Mouse (Mus musculus) 3T3-L1 (cell line): Measurements from ENCODE around the gene Pip4k2b.
A peak's percentile ranks its signal among the peaks of the same experiment; 100 is the strongest.

ENCODE experiments used
- DNase-seq: peaks from one replicate; pipeline ENCODE4 v3.0.0-alpha.2; 2015; ENCODE audit warnings: low read depth, low spot score

Pip4k2b gene

DNA sequence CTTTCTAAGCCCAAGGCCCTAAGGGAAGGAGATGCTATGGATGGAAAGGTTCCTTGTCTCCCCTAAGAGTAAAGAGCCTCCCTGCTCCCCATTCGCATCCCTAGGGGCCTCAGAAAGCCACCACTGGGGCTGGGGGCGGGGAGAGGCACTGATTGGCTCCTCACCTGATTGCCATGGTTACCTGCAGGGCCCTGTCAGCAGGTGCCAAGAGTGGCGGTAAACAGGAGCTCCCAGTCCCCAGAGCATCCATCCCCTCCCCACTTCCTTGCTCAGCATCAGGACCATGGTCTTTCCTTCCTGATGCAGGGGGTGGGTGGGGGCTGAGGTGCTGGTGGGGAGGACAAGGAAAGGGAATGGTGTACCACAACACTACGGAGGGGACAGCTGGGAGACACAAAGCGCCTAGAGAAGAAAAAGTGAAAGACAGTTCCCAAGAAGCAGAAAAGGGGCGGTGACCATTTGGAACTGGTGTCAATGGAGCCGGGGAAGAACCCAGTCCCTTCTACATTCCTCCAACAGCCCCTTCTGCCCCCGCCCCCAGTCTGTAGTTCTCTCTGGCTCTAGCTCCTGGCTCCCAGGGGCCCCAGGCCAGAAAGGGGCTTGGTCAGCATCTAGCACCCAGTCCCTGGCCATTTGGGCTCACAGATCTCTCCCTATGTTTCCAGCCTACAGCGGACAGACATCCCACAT is 48.6 kb downstream of the Pip4k2b start:
- DNase-seq = no peak

DNA sequence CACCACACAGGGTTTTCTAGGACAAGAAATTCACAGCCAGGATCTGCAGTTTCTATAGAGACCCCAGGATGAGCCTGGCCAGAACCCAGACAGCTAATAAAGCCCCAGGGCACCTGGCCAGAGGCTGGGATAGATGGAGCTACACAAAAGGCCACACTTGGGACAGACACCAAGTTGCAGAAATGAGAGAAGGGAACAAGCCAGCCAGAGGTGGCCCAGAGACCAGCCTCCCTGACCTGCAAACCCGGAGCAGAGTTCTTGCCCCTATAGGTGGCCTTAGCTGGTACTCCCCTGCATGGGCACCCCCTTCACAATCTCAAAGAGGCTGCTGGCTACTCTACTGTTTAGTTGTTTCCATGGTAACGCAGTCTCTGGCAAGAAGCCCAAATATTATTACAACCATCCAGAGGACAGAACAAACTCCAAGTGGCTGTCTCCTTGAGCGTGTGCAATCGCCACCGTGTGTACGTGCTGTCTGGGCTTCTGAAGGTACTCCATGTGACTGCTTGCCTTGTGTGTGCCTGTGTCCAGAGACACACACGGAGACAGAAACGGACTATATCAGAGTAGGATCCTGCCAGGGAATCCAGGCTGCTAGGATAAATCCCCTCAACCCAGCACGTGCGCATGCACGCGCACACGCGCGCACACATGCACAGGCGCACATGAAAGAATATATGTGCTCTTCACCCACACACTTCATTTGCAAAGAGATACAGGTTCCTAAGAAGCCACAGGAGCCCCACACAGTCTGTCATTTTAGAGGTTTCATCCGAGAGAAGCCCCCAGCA is 49.4 kb downstream of the Pip4k2b start:
- peak; percentile 62 for DNase-seq

DNA sequence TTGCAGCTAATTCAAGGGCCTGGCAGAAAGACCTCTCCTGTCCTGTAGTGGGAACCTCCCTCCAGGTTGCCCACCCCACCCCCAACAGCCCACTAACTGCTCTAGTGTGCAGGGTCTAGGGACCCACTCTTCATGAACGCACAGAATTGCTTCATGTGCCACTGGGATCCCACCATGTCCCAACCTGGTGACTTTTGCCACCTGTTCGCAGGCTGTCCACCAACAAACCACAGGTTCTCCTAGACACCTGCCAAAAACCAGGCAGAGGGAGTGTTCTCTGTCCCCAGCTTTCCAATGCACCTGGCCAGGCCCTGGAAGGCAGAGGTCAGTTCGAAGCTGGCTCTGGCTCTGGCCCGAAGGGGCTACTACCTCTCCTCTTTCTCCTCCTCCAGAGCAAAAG is 50.1 kb downstream of the Pip4k2b start:
- no peak for DNase-seq

DNA sequence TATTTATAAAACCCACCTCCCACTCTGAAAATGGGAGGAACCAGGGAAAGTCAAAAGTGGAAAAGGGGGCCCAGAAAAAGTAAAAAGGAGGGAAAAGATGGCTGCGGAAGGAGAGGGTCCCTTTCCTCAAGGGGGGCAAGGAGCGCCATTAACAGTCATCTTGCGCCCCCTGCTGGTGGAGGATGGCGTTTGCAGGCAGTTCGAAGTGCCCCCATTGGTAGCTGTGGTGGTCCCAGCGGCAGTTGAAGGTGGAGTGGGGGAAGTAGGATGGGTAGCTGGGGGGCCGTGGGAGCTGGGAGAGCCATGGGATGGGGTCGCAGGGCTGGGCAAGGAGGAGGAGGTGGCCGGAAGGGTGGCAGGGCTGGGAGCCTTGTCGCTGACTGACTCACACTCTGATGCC is 54.6 kb downstream of the Pip4k2b start:
- DNase-seq = peak; percentile 51

DNA sequence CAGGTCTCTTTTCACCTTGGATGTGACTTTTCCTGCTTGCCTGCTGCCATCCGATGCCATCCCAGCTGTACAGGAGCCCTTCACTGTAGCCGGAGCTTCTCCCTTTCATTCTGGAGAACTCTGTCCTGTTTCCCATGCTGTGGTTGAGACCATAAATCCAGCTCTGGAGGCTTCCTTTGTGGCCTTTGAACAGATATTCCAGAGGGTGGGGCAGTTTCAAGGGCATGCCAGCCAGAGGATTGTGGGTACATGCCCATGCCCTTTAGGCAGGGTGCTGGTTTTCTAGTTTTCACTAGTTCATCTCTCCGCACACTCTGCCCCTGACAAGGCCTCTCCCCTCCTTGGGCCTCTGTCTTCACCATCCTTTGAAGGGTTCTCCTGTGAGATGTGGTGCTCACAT is 57.4 kb downstream of the Pip4k2b start:
- no peak for DNase-seq

DNA sequence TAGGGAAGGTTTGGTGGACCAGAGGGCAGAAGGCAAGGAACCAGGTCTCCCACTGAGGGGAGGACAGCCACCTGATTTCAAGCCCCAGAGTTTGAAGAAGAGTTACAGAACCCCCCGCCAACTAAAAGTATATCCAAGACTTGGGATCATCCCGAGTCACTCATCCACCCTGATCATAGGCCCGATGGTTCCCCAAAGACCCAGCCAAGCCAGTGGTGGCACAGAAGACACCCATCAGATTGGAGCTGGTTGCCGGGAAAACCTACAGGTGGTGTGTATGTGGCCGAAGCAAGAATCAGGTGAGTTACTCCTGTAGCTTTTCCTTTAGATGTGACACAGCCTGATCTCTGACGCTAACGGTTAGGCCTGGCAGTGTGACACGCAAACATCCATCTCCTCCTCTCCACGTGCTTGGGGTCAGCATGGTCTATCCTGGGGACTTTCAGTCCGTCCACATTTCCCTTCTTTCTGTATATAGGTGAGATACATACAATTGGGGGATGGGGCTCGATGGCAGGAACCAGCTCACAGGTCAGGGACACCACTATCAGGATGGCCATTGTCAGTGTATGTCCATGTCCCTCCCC is 58.1 kb downstream of the Pip4k2b start:
- no peak for DNase-seq

DNA sequence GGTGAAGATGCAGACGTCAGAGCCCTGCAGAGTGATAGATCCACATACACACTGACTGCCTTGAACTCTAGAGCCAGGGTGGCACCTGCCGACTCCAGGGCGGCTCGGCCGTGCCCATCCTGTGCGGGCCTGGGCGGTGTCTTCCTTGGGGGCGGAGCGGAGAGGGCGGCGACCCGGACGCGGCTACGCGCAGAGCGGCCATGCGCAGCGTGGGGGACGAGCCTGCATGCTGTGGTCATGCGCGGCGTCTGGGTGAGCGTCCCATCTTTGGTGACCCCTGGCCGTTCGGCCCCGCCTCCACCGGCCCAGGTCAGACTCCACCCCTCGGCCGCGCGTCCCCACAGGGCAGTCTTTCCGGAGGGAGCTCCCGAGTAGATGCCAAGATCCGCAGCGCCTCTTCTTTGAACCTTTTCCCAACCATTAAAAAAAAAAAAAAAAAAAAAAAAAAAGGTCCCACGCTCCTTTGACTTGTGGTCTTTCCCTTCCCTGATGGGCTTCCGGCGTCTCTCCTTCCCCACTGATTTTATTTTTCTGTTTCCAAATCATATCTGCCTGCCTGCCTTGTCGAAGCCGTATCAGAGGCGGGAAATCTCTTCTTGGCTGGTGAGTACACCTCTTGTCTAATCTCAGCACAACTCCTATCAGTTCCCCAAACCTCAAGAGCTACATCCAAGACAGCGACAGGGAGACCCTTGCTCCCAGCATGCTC is 58.7 kb downstream of the Pip4k2b start, which contains the start of gene Cisd3:
Gene Cisd3 (plus strand): TSS at position 214 of the 709 bp plus-strand sequence.
- DNase-seq = peak; percentile 52

DNA sequence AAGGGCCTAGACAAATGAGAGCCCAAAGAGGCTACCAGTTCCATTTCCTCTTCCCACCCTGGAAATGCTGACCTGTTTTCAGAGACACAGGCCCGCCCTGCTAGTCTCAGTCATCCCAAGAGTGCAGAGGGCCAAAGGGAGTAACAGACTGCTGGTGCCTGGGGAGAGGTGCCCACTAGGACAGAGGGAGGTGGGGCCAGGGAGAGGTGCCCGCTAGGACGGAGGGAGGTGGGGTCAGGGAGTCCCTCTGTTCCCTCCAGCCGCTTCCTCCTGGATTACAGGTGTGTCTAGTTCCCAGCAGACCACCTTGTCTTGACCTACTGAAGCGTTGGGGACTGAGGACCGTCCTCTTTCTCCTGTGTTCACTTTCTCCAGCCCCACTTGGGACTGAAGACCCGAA is 59.7 kb downstream of the Pip4k2b start:
- DNase-seq = no peak

DNA sequence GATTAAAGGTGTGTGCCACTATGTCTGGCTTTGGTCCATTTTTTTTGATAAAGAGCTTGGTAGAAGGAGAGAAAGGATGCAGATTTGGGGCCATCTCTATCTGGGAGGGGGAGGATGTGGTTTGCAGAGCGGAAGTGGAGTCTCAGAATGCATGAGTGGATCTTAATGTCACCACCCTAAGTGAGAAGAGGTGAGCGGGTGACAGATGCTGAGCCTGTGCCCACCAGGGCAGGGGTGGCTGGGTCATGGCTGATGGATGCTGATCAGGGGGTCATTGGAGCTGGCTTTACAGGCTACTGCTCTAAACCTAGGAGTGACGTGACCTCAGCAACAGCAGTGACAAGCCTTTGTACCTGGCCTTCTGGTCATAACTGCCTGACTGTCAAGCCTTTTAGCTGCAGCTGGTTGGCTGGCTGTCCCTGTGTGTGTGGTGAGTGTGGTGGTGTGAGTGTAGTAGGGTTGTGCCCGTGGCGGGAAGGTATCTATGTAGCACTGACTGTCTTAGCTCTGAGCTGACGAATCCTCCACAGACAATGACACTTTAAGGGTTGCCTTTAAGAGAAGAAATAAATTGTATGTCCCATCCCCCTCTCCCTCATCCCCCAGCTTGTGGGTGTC is 60.3 kb downstream of the Pip4k2b start:
- no peak for DNase-seq

DNA sequence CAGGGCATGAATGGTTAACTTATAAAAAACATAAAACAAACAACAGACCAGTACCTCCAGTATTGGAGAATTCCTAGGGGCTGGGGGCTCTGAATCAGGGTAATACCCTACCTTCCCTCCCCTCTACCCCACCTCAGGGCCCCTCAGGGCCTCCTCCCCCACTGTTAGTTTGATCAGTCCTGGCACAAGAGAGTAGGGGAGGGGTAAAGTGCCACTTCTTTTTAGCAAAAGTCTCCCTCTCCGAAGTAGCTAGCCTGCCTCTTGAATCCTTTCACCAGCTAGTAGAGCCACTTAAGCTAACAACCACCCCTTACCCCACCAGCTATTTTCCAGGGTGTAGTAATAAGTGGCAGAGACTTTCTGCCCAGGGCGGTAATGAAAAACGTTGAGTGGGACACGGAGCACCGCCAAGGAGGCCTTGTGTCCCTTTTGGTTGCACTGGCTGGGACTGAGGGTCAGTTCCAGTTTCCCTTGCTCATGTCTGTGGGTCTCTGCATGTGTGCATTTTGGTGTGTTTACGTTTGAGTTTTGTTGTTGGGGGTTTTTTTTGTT is 61.9 kb downstream of the Pip4k2b start:
- no peak for DNase-seq

DNA sequence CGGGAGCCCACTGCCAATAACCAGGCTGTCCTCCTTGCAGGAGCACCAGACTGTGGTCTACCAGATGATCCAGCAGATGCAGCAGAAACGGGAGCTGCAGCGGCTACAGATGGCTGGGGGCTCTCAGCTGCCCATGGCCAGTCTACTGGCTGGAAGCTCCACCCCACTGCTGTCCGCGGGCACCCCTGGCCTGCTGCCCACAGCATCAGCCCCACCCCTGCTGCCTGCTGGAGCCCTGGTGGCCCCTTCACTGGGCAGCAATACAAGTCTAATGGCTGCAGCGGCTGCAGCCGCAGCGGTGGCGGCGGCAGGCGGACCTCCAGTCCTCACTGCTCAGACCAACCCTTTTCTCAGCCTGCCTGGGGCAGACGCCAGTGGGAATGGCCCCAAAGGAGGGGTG is 64.1 kb downstream of the Pip4k2b start:
- DNase-seq = no peak

DNA sequence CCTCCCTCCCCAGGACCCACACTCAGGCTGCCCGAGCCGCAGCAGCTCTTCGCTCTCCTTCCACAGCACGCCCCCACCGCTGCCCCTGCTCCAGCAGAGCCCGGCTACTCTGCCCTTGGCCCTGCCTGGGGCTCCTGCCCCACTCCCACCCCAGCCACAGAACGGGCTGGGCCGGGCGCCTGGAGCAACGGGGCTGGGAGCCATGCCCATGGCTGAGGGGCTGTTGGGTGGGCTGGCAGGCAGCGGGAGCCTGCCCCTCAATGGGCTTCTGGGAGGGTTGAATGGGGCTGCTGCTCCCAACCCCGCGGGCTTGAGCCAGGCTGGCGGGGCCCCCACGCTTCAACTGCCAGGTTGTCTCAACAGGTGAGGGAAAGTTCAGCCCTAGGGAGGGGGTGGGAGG is 66.2 kb downstream of the Pip4k2b start:
- no peak for DNase-seq

DNA sequence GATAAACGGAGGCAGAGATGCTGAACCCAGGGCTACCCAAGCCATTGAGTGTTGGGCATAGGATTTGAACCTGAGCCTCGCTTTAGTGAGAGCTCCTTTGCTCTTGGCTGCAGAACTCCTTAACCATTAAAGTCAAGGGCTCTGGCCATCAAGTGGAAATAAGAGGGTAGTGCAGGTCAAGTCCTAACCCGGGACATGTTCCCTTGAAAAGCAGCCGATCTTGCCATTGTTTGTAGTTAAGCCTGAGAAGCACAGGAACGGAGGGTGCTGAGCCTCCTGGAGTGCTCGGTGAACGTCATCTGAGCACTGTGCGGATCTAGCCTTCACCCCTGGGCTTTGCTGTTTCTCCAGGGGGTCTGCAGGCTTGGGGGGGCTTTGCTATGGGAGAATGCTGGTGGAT is 66.7 kb downstream of the Pip4k2b start:
- DNase-seq = no peak

DNA sequence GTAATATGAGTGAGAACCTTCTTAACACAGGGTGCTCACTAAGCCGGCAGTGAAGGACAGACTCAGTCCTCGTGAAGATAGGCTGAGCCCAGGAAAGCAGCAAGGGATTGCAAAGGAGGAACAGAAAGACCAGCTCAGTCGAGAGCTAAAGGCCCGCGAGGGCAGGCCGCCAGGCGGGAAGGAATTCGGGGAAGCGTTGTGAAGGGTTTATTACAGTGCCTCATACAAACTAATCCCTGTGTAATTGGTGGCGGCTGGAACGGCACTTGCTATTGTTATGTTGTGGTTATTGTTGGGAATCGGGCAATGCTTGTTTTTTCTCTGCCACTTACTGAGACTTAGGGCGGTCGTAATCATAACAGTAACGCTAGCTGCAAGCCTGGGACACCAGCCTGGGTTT is 67.1 kb downstream of the Pip4k2b start:
- DNase-seq = no peak

DNA sequence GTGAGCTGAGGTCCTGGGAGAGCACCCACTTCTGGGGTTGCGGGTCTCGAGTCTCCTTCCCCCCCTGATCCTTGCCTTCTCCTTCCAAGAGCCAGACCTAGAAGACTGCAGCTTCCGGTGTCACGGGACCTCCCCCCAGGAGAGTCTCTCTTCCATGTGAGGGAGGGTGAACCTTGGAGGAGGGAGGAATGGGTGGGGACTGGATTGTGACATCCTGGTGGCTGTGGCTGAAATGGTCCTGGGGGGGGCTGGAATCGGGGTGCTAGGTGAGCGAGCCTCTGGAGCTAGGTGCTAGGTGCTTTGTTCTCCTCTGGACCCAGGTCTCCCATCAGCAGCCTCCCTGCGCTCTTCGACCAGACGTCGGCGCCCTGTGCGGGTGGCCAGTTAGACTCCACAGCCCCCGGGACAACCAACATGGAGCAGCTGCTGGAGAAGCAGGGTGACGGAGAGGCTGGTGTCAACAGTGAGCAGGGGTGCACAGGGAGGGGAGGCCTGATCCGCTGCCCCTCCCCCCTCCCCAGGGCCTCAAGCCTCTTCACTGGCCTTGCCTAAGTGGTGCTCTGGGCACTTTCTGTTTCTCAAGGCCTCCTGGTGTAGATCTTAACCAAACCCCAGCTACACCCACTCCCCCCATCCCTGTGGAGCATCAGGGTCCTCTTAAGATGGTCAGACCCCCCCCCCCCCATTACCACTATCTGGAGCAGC is 68.3 kb downstream of the Pip4k2b start:
- DNase-seq = no peak

DNA sequence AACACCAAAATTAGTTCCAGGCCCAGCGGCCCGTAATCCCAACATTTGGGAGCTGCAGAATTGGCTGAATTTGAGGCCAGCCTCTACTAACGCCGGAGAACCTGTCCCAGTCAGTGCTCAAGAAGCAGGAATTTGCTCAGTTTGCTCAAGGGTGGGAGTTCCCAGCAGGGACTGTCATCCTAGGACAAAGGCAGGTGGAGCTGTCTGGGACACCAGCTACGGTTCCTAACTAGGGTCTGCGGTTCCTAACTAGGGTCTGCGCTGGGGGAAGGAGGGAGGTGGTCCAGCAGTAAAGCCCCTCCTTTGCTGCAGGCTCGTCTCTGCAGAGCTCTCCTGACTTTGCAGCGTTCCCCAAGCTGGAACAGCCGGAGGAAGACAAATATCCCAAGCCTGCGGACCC is 71.4 kb downstream of the Pip4k2b start:
- no peak for DNase-seq

DNA sequence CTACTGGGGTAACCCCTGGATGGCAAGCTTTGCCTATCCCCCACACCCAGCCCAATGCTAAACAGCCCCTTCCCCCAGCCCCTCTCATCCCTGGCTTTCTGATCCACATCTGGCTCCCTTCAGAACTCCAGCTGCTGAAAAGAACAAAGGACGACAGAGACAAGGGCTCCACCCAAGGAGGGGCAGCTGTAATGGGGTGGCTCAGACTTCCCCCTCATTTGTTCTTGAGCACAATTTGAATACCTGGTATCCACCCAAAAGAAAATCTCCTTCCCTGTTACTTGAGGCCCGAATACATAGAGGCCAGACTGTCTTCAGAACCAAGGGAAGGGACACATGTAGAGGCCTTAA is 73.4 kb downstream of the Pip4k2b start:
- DNase-seq = no peak

DNA sequence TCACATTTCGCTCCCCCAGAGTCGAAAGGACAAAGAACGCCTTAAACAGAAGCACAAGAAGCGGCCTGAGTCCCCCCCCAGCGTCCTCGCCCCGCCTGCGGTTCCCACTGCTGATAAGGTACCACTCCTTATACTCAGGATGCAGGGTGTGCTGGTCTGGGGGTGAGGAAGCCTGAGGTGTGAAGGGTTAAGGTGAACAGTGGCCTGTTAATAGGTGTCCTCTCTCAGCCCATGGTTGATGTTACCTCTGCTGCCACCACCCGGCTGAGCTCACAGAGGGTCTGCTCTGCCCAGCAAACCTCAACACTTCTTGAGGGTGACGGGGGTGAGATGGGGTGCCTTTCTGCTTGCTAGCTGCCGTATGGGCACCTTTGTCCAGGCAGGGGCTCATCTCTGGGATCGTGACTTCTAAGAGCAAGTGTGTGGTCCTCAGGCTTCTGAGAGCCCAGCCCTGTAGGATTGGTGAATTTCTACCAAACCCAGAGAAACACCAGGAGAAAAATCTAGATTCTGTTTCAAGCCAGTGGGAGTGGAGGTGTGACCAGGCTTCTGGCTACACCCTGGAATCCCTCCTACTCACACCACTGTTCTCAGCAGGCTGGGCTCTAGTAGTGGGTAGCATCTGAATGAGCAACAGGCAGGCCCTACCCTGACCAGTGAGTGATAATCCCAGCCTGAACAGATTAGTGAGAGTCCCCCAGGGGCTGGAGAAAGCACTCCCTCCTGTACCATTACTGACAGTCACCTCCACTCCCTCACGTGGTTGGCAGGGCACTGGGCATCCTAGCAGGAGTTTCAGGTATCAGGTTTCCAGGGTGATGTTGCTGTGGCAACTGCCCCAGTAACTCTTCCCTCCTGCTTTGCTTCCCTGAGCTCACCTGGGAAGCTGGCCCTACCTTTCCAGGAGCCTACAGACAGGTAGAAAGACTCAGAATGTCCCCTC is 74.0 kb downstream of the Pip4k2b start:
- no peak for DNase-seq

DNA sequence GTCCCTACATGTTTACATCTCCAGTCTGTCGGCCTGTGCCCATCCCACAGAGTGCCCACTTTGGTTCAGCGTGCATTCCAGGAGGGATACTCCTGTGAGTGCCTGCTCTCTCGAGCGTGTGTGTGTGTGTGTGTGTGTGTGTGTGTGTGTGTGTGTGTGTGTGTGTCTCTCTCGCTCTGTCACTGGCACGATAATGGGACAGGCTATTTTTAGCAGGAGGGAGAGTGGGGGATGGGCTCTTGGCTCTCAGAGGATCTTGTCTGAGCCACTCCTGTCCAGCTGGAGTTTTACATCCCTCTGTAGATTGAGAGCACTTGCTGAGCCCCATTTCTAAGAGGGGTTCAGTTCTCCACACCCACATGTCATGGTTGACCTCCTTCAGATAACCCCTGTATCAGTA is 74.7 kb downstream of the Pip4k2b start:
- DNase-seq = no peak

DNA sequence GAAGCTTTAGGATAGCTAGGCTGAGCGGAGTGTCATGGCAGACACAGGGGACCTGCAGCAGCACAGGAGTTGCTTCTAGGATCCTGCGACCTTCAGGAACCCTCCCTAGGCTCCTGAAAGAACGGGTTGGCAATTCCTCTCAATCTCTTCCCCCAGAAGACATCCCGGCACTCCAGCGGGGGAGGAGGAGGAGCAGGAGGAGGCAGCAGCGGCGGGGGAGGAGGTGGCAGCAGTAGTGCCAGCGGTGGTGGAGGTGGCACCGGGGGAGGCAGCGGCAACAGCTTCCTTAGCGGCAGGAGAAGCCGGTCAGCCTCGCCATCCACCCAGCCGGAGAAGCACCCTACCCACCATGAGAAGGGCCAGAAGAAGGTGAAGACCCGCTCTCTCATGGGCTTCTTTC is 75.2 kb downstream of the Pip4k2b start:
- no peak for DNase-seq
